Mouse (Mus musculus) thymus, adult 2 months (tissue): ENCODE measurements around the gene Thrap3.

Experiments
- CTCF ChIP-seq: fragments of 200-500 bp; IDR thresholded peaks from 2 replicates; pipeline ENCODE4 v1.5.1; 2012; ENCODE audit warnings: mild to moderate bottlenecking, control low read depth, low read length, moderate library complexity, borderline replicate concordance; ENCODE audit not compliant: control insufficient read depth, poor library complexity, insufficient read depth; ENCODE audit errors: extremely low read depth
- POLR2A ChIP-seq: fragments of 200-500 bp; IDR thresholded peaks from 2 replicates; pipeline ENCODE4 v1.6.1; 2012; ENCODE audit warnings: mild to moderate bottlenecking, low read length, control low read depth, moderate library complexity; ENCODE audit not compliant: control insufficient read depth, poor library complexity, insufficient read depth; ENCODE audit errors: extremely low read depth

DNA sequence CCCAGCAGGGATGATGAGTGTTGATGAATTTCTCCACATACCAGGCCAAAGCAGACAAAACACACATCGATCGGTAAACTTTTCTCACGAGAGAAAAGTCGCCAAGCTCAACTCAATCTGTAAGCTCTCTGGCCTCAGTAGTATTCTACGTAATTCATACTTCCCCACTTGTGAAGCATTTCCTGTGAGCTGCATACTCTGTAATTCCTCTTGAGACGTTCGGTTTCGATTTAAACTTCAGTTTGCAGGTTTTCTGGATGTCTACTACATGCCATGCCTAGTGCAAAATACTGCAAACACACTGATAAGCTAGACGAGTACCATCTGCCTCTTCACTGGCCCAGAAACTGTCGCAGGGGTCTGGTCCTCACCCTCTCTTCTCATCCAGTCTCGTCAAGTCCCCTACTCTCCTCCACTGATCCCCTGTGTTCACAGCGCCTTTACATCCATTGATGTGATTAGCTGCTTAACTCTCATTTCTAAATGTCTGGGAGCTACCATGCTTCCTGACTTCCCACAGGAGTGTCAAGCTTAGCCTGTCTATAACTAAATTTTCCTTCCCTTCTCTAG lies 2.2 kb upstream of the Thrap3 start:
- no peak for TF ChIP-seq CTCF
- no peak for TF ChIP-seq POLR2A
